Mouse (Mus musculus) gastrocnemius, adult 2 months (tissue): Measurements from ENCODE around the gene Gm10799. TPM values are rescaled to one million over a fixed set of nuclear protein-coding genes. Genes with fewer than 3 reads are reported as not detected.

ENCODE experiments used
- DNase-seq: peaks from one replicate; pipeline ENCODE4 v3.0.0; 2022
- H3K27ac ChIP-seq: fragments of 200-600 bp; 2 replicates; pipeline ENCODE4 v1.8.1; 2022; ENCODE audit warnings: mild to moderate bottlenecking
- H3K4me3 ChIP-seq: fragments of 200-600 bp; 2 replicates; pipeline ENCODE4 v1.8.1; 2022; ENCODE audit warnings: mild to moderate bottlenecking, moderate library complexity
- CTCF ChIP-seq: fragments of 200-600 bp; IDR thresholded peaks from 2 replicates; pipeline ENCODE4 v1.8.1; 2022; ENCODE audit warnings: antibody characterized with exemption, mild to moderate bottlenecking, moderate library complexity
- intact Hi-C: fragments of 180-260 bp; cut with DNase I; formaldehyde crosslinking; loops from one replicate; pipeline ENCODE4 v1.15.1; 2025
- total RNA-seq, 2 experiments: library from RNA; stranded (reverse); gene quantifications; 2 replicates each; pipeline ENCODE4 v1.2.3; 2021

Gm10799 gene
- total RNA-seq, 2 experiments from 2014 or later: not detected

DNA sequence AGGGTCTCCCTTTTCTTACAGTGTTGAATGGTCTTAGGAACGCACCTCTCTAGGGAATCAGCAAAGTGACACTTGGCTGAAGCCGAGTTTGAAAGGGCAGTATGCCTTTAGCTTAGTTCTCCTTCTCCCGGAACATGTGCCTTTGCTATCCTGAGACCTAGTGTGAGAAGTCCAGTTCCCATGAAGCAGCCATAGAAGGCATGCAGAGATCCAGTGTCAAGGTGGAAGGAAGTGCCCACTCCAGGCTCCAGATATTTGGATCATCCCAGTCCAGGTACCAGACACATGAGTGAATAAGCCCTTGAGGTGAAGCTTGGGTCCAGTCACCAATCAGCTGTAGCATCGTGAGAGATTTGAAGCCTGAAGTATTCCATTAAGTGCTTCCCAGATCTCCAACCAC lies 9.4 kb downstream of the Gm10799 start:
- no peak overlapping the region for H3K27ac ChIP-seq

DNA sequence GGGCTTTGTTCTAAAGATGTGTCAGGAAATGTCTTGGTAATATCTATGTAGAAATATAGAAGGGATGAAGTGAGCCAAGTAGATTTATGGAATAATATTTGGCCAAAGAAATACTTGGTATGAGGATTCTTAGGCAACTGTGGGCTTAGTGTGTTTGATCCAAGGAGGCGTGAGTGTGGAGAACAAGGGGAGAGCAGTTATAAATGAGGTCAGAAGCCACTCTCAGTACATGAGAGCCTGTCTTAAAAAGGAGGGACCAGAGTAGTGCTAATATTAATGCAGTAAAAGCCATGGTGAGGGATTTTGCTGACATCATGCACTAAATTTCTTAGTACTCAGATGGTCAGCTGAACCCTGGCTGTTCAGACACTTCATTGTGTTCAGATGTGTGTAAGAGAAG lies 10.0 kb downstream of the Gm10799 start:
- Histone ChIP-seq H3K4me3 (no peak overlapping the region), H3K27ac (no peak overlapping the region)
- DNase-seq: no peak
- intact Hi-C loops: no loop called here
- TF ChIP-seq CTCF: no peak

More for the DNA sequence above, 9.4 kb downstream of the Gm10799 start:
- intact Hi-C loops: no loop called here
- TF ChIP-seq CTCF: no peak
- DNase-seq: no peak
- H3K4me3 ChIP-seq: no peak overlapping the region

DNA sequence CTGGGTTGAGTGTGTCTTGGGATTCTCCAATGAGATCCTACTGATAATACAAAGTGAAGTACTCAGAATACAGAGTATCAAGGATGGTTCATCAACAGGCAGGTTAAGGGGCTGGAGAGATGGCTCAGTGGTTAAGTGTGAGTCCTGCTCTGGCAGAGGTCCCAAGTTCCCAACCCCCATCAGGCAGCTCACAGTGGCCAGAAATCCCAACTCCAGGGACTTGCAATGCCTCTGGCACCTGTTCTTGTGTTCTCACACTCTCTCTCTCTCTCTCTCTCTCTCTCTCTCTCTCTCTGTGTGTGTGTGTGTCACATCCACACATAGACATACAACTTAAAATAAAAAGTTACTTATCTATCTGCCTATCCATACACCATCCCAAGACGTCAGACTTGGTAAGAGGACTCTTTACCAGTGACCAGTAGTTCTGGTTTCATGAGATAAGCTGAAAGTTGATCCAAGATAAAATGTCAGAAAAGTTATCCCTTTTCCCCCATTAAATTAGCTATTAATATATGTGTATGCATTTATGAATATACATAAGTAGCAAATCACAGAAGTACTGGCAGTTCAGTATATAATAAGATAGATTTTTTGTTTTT lies 23.8 kb downstream of the Gm10799 start:
- no peak for TF ChIP-seq CTCF
- Histone ChIP-seq H3K27ac (peak overlapping the region; percentile 89), H3K4me3 (peak overlapping the region; percentile 22)
- intact Hi-C loops: no loop called here
- DNase-seq: peak; percentile 70

DNA sequence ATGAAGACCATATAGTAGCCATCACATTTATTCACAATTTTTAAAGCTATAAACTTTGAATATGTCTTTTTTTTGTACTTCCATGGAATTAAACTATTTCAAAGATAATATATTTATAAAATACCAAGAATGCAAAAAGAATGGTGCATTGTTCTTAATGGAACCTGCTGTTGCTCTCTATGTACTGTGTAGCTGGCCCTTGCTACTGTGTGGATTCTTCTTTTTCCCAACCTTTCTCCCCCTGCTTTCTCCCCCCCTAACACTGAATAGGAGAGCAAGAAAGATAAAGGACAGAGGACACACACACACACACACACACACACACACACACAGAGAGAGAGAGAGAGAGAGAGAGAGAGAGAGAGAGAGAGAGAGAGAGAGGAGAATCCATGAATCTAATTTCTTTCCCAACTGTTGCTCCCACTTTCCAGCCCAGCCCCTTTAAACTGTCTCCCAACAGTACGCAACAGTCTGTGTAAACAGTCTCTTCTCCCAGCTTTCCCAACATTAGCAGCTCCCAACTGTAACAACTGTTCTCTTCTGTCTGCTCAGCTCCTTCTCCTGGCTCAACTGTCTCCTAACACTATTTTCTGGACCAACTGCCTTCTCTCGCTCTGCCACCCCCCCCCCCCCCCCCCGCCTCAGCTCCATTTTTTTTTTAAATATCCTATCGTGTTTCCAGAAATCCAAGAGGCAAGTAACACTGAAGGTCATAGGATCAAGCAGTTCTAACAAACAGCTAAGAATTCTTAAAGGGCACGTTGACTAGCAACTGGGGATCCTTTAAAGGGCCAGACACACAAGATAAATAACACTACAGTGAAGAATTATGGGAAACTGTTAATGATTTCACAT lies 24.5 kb downstream of the Gm10799 start:
- Histone ChIP-seq H3K27ac (peak overlapping the region; percentile 89), H3K4me3 (peak overlapping the region; percentile 43)
- no peak for TF ChIP-seq CTCF
- intact Hi-C loops: no loop called here
- DNase-seq: no peak

DNA sequence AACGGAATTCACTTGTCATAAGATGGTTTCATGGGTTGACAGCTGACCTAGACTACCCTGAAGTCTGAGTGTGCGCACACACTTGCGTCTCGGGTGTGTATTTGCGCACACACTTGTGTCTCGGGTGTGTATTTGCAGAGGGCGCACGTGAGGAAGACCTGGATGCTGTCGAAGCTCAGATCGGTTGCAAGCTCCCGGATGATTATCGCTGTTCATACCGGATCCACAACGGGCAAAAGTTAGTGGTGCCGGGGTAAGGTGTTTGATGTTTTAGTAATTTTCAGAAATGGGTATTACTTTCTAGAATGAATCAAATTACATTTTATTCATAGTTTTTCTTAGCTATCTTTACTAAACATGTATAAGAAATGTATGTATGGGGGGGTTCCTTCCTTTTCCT lies 25.6 kb downstream of the Gm10799 start:
- no peak overlapping the region for H3K4me3 ChIP-seq
- DNase-seq: no peak
- intact Hi-C loops: no loop called here
- H3K27ac ChIP-seq: peak overlapping the region; percentile 89; the same call in 1 of the 2 replicates
- TF ChIP-seq CTCF: no peak

DNA sequence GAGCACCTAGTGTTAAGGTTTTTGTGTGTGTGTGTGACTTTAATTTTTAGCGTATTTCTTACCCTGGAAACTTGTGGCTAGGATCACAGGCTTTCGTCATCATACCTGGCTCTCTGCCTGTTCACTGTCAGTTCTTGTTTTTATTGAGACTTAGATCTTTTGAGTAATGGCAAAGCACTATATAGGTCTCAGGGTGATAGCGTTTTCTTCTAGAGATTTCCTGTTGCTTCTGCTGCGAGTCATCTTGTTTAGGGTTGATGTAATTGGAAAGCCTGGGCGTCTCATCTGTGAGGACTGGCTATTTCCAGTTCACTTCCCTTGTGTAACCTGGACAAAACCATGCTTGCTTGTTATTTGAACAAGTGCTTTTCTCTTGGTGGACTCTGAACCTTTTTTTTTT lies 26.7 kb downstream of the Gm10799 start:
- intact Hi-C loops: no loop called here
- Histone ChIP-seq H3K27ac (peak overlapping the region; percentile 89), H3K4me3 (no peak overlapping the region)
- no peak for DNase-seq
- no peak for TF ChIP-seq CTCF

DNA sequence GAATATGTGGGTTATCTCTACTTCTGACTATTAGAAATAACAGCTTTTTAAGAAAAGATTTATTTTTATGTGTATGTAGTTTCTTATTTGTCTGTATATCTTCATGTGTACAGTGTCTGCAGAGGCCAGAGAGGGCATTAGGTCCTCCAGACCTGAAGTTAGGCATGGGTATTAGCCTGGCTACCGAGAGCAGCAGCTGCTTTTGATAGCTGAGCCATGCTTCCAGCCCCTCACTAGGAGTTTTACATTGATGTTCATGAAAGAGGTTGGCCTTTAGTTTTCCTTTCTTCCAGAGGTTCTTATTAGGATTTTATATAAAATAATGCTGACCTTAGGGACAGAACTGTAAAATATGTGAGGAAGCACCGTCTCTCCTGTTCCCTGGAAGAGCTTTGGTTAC lies 30.1 kb downstream of the Gm10799 start:
- peak overlapping the region; percentile 50 for H3K27ac ChIP-seq
- TF ChIP-seq CTCF: no peak
- H3K4me3 ChIP-seq: no peak overlapping the region
- intact Hi-C loops: loop anchor here (10.0 kb wide), 2 partner anchors 387 to 547 kb away; no protein-coding TSS in a partner anchor
- DNase-seq: no peak

DNA sequence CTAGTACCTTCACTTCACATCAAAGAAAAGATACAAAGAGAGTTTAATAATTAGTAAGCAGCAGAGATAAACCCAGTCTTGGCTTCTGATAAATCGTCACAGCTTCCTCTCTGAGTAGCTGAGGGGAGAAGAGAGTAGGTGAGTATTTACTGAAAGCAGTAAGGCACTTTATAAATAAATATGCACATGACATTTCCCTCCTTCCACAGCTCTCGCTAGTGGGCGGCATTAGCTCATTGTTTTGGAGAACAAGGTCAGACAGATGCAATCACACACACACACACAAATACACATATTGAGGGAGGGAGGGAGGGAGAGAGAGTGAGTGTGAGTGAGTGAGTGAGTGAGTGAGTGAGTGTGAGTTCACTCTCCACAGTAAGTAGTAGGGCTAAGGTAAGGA lies 32.0 kb downstream of the Gm10799 start:
- intact Hi-C loops: loop anchor here (10.0 kb wide), 2 partner anchors 388 to 548 kb away; no protein-coding TSS in a partner anchor
- H3K4me3 ChIP-seq: no peak overlapping the region
- TF ChIP-seq CTCF: no peak
- H3K27ac ChIP-seq: peak overlapping the region; percentile 59
- DNase-seq: no peak

DNA sequence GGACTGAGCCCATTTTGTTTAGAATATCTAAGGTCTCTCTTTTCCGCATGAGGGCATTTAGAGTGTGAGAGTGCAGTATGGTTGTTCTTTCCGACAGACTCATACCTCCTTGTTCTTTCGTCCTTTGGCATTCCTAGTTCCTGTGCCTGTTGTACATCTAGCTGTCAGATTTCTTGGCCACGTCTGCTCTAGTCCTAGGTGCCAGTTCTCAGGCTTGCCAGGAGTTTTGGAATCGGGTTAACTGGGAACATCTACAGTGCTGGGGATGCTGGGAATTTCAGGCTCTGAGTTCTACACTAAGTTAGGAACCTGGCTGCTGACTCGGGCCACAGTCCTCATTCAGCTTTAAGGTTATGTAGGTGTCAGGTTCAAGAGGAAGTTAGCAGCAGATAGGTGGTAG lies 32.8 kb downstream of the Gm10799 start:
- intact Hi-C loops: loop anchor here (2.0 to 10.0 kb wide), 4 partner anchors 61 to 549 kb away; partner anchors contain the start of gene A930018P22Rik
- DNase-seq: peak; percentile 39
- Histone ChIP-seq H3K4me3 (no peak overlapping the region; the same call in 1 of the 2 replicates), H3K27ac (peak overlapping the region; percentile 59)
- TF ChIP-seq CTCF: no peak

DNA sequence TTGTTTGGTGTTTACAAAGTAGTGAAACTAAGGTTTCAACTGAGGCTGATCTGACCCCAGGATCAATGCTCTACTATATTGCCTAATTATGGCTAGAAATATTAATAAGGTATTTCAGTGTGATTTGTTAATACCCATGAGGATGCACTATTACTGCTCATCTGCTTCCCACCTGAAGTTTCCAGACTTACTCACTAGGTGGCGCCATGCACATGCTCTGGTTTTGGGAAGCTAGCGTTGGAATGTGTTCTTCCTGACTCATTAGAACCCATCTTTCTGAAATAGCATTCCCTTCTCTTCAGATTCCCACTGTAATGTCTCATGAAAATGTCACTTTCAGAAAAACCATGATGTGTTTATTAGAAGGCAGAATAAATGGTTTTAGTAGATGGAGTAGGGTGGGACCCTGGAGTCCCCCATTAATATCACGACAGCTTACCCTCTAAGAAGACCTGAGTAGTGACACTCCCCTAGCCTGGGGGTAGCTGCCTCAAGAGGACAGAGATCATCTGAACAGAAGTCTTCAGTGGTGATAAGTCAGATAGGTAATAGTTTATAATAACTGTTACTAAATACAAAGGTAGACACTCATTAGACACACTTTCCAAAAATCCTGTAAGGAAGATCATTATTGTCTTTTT lies 33.4 kb downstream of the Gm10799 start:
- TF ChIP-seq CTCF: peak; percentile 99; the same call in 1 of the 2 replicates
- H3K4me3 ChIP-seq: no peak overlapping the region; the same call in 1 of the 2 replicates
- intact Hi-C loops: loop anchor here (2.0 to 10.0 kb wide), 4 partner anchors 62 to 550 kb away; partner anchors contain the start of gene A930018P22Rik
- H3K27ac ChIP-seq: peak overlapping the region; percentile 59
- peak; percentile 70 for DNase-seq

DNA sequence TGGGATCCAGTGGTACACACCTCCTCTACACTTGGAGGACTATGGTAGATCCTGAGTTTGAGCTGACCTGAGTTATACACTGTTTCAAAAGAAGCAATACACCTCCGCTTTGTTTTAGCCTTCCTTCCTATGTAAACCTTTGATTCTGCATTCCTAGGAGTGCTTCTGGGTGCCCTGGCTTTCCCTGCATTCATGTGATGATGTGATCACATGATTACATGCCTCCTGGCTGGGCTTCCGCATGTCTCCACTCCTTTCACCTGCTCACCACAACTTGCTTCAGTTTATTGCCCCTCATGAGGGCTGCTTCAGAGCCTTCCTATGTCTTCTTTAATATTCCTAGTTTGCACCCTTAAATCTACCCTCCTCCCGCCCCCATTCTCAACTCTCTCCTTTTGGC lies 36.3 kb downstream of the Gm10799 start:
- no peak for DNase-seq
- no peak overlapping the region for H3K4me3 ChIP-seq
- intact Hi-C loops: loop anchor here (10.0 kb wide), 2 partner anchors 393 to 553 kb away; no protein-coding TSS in a partner anchor
- TF ChIP-seq CTCF: no peak
- H3K27ac ChIP-seq: no peak overlapping the region

DNA sequence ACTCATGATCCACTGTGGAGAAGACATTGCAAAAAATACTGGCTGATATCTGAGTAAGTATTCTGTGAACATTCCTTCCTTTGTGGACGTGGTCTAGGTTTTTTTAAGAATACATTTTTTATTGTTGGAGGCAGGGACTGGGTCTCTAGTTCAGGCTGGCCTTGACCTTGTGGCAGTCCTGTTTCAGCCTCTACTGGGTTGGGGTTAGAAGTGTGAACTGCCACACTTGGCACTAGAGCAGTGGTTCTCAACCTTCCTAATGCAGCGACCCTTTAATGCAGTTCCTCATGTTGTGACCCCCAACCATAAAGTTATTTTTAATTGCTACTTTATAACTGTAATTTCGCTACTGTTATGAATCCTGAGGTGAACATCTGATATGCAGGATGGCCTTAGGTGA lies 38.0 kb downstream of the Gm10799 start:
- intact Hi-C loops: loop anchor here (10.0 kb wide), 2 partner anchors 394 to 554 kb away; no protein-coding TSS in a partner anchor
- DNase-seq: no peak
- Histone ChIP-seq H3K27ac (peak overlapping the region; percentile 95), H3K4me3 (peak overlapping the region; percentile 32; the same call in 1 of the 2 replicates)
- TF ChIP-seq CTCF: no peak
